Mouse (Mus musculus): Measurements from ENCODE around the gene Rps6ka5.
A peak's percentile ranks its signal among the peaks of the same experiment; 100 is the strongest.

Gene Rps6ka5

GRCm38 (mm10) chr12:100724606-100725457, 2.0 kb downstream of the Rps6ka5 start:
- peak; percentile 99 to 100 for DNase-seq

DNA sequence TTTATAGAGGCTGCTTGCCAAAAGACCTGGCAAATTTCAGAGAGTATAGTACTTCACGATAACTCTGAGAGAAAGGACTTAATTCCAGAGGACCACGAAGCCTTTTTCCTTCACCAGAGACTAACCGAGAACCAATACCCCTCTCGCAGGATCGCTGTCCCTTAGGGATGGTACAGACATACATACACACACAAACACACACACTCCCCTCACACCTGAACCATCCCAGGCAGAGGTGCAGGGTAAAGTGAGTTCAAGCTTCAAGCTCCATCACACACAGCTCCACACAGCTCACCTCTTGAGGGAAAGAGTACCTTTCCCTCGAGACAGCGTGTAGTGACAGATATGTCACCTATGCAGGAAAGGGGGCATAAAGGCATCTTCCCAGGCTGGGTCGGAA, 2.6 kb downstream of the Rps6ka5 start:
- no peak for DNase-seq

DNA sequence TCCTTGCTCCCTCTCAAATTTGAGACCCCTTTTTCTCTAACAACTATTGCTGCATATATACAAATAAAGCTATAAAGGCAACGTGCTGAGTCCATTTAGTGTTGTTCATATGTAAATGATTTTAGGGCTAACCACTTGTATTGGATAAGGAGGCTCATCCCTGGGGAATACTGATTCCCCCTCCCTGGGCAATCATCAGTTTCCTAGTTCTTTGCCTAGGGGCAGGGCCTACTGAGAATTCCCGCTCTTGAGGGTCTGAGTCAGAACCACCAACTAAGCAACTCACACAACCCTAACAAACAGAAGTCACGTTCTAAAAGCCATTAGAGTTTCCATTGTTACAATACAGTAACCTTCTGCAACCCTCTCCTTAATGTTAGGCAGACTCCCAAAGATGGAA, 6.0 kb downstream of the Rps6ka5 start:
- DNase-seq: no peak

- DNase-seq: peak; percentile 58 to 63
These were observed 9.3 kb downstream of the Rps6ka5 start for GRCm38 (mm10) chr12:100717446-100717845.

DNA sequence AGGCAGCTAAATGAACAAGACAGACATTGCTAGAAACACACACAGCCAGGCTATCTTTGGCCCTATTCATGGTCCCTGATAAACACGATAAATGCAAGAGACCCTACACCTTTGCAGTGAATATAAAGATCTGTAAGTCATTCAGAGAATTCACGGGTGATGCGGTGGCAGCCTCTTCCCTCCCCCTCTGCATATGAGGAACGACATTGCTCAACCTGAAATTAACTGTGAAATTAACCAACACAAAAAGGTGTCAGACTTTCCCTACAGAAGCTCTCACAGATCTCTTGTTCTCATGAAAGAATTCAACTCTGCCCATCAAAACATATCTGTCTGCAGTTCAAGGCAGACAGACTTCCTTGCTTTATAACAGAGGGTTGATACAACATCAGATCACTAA, 9.8 kb downstream of the Rps6ka5 start:
- no peak for DNase-seq

DNA sequence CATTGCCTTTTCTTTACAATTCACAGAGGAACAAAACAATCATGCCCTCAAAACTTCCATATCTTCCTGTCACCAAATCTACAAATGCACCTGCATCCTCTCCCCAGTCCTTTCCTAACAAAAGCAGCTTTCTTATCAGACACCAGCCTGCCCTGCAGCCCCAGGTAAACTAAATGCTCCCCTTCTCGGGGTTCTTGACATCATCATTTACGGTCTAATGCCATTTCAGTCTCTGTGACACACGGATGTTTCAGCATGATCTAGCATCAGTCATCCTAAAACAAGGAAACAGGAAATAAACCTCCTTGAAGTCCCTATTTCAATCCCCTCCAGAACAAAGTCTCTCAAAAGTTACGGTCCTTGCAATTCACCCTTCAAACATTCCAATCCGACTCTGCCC, 15.0 kb downstream of the Rps6ka5 start:
- no peak for DNase-seq

DNA sequence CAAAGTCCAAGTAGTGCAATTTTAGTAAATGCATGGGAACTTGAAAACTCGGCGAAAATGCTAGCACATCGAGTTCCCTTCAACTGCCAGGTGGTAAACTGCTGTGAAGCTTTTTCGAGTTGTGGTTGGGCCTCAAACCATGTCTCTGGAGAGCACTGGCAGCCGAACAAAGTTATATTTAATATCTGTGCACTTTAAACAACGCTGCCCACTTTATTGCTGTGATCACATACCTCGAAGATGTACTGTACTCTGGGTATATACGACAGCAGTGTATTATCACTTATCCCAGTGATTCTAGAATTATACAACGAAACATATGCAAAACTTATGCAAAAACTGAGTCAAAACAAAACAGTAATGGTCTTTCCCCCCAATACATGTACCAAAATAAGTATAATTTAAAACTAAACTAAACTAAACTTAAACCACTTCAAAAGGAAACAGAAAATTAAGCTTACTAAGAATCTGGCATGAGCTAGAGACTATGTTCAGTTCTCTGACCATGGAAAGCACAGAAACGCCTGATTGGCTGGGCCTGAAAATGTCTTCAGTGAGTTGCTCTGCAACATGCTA, 15.6 kb downstream of the Rps6ka5 start:
- DNase-seq: no peak

DNA sequence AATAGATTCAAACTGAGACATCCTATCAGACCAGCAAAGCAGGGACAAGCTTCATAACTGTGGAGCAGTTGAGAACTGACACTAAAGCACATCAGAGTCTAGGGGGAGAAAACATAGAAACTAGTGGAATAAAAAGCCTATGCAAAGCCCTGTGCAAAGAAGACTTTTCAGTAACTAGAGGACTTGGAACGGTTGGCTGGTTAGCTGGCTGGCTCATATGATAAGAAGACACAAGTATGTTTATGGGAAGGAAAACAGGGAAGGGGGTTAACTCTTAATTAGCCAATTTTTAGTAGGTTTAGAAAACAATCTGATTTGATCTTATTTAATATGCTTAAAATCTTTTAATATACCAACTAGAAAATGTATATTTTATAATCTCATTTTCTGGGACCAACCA, 16.4 kb downstream of the Rps6ka5 start:
- DNase-seq: no peak

- DNase-seq: no peak
These were observed 19.5 kb downstream of the Rps6ka5 start for GRCm38 (mm10) chr12:100707312-100707711.

DNA sequence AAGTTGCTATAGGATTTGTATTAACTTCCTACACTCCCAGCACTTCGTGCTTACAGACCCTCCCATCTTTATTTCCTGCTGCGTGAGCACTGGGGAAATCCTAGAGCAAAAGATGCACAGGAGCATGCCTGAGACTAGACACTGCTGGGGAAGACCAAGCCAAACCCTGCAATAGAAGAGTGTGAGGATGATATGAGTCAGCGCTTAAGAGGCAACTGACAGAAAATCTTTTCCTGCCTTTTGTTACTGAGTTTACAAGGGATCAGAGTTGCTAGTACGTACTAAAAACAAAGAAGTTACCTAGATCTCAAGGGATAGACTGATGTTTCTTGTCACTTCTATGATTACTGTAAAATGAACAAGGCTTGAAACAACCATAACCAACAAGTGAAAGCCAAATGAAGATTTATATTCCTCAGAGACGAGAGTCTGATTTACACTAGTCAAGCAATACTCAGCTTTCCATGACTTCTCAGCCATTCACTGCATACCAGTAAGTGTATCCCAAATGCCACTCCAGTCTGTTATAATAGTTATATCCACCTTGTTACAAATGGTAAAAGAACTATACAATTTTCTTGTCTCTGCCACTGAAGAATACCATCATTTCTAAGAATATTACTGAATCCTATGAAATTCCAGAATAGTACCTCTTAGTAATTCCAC, 21.6 kb downstream of the Rps6ka5 start:
- DNase-seq: no peak

DNA sequence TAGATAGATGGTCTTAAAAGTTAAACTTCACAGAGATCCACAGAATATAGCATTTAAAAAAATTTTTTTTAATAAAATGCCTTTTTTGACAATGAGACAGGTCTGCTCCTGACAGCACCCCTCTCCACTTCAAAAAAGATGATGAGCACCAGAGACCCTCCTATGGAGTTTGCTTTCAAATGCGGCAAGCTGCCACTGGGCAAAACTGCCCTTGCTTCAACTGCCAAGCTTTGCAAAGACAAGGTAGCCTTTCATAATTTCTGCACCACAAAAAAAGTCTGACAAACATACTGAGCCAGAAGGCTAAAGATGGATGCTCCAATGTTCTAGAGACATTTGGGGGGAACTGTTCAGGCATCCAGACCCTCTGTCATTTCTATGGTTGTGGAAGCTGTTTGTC, 28.8 kb downstream of the Rps6ka5 start:
- no peak for DNase-seq

DNA sequence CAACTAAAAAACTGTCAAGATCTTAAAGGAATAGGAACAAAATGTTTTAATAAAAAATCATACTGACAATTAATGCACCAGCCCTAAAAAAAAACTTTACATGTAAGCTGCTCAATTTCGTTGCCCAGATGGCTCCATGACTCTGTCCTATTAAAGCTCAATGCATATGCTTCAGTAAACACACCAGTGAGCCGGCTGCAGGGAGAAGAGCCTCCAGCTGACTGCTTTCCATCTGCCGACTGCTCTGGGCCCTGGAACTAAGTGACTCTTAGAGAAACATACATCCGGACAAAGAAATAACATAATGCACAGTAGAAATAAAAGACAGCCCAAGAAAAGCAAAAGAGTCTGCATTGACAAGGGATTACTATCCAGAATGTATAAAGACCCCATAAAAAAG, 30.2 kb downstream of the Rps6ka5 start:
- peak; percentile 75 to 85 for DNase-seq

DNA sequence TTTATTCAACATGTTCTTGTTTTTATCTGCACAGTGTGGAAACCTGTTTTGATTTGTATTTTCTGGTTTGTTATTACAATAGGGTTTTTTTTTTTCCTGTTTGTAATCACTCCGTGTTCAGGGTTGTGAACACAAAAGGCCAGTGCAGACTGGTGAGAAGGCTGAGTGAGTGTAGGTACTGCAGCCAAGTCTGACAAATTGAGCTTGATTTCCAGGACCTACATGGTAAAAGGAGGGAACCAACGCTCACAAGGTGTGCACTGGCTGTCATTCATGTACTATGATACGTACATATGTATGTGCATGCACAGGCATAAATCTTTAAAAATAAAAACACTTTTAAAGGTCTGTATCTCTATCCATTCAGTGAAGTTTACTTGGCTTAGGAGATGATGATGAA, 31.5 kb downstream of the Rps6ka5 start:
- DNase-seq: peak in 1 of 2 experiments; percentile 25

GRCm38 (mm10) chr12:100692208-100692607, 34.6 kb downstream of the Rps6ka5 start:
- DNase-seq: no peak

GRCm38 (mm10) chr12:100690444-100690843, 36.3 kb downstream of the Rps6ka5 start:
- DNase-seq: no peak

- DNase-seq: no peak
These were observed 38.6 kb downstream of the Rps6ka5 start for GRCm38 (mm10) chr12:100688177-100688576.

GRCm38 (mm10) chr12:100687001-100687400, 39.8 kb downstream of the Rps6ka5 start:
- DNase-seq: no peak

DNA sequence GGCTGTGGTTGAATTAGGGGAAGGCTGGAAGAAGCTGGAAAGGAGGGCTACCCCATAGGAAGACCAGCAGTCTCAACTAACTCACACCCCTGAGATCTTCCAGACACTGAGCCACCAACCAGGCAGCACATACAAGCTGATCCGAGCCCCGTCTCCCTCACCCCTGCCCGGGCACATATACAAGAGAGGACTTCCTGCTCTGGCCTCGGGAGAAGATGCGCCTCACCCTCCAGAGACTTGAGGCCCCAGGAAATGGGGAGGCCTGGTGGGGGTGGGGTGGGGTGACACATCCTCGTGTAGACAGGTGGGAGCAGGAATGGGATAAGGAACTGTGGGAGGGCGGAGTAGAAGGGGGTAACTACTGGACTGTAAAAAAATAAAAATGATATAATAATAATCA, 45.0 kb downstream of the Rps6ka5 start:
- DNase-seq: peak in 1 of 2 experiments; percentile 11

GRCm38 (mm10) chr12:100681241-100681640, 45.5 kb downstream of the Rps6ka5 start:
- DNase-seq: peak; percentile 44 to 52

DNA sequence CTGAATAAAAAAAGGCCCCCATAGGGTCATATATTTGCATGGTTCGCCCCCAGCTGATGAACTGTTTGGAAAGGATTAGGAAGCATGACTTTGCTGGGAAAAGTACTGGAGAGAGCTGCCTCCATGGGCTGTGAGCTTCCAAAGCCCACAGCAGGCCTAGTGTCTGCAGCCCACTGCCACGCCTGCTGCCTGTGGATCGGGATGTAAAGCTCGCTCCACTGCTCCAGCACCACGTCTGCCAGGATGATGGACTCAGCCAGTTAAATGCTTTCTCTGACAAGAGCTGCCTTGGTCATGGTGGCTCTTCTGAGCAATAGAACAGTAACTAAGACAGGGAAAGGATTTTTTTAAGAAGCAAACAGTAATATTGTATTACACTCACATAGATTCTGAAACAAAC, 46.1 kb downstream of the Rps6ka5 start:
- peak in 1 of 2 experiments; percentile 4 for DNase-seq

DNA sequence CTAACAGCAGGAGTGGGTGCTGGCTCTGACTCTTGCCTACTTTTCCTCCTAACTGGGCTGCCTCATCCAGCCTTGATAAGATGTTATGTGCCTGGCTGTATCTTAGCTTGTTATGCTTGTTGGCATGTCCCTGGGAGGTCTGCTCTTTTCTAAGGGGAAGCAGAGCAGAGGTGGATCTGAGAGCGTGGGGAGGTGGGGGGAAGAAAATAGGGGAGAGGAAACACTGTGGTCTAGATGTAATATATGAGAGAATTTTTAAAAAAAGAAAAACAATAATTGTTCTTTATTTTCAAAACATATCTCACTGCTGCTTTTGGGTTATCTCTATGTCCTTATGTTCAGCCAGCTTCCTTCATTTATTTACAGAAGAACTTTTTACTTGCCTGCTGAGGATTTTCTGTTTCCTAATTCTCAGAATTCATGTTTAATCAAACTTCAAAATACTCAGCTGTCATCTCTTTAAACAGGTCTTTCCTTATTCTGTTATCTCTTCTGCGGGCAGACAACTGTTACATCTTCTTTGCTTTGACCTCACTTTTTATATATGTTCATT, 56.1 kb downstream of the Rps6ka5 start:
- DNase-seq: no peak

DNA sequence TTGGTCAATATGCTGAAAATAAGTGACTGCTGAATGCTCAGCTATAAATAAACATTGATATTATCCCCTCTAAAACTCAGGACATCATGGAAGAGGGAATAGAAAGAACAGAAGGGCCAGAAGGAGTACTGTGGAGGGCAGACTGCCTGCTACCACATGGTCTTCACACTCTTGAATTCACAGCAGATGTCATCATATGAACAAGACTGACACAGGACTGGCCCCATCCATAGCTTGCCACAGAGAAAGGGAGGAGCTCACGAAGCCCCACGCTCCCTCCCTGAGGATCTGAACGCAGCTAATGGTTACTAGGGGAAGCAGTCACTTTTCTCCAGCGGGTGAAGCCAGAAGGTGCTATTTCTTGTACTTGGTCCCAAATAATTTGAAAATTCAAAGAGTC, 61.5 kb downstream of the Rps6ka5 start:
- DNase-seq: no peak

DNA sequence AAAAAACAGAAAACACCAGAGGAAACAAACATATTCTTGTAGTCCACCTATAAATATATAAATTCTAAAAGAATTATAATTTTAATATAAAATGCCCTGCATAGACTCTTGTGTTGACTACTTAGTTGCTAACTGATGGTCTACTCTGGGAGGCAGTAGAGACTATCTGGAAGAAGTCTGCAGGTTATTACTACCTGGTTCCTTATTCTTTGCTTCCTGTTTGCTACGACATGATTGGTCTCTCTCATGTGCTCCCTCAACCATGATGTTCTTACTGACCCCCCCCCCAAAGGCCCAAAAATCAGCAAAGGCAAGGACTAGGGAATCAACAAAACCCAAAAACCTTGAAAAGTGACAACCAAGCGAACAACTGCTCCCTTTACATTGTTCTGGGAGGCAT, 66.7 kb downstream of the Rps6ka5 start:
- DNase-seq: no peak

- no peak for DNase-seq
These were observed 70.8 kb downstream of the Rps6ka5 start for GRCm38 (mm10) chr12:100655972-100656371.
